ENCODE assay signal across 20 mouse cellular contexts in genomic region chr5:21366338-21367053, GRCm38 (mm10). TPM values are rescaled to one million over a fixed set of nuclear protein-coding genes. Genes with fewer than 3 reads are reported as not detected.
"Had no signal": no experiment of that assay in that cellular context is flagged by ENCODE, and none has a peak within 500 bp of the region (broad histone marks: within the 10 kb centered on the region; RNA-seq: fewer than 3 reads in every experiment).

No protein-coding gene starts in this region.

- H3K4me1 ChIP-seq: limb, embryonic 13.5 days; liver, embryonic 15.5 days; neural tube, embryonic 15.5 days had no signal

- ATAC-seq: midbrain, embryonic 13.5 days had no signal

- H3K36me3 ChIP-seq: limb, embryonic 13.5 days; liver, embryonic 15.5 days; midbrain, embryonic 13.5 days; neural tube, embryonic 15.5 days had no signal

- H3K27ac ChIP-seq: kidney, postnatal 0 days; layer of hippocampus, adult 2 months; limb, embryonic 13.5 days; liver, embryonic 15.5 days; midbrain, embryonic 13.5 days; neural tube, embryonic 15.5 days; stomach, postnatal 0 days had no signal

- H3K4me3 ChIP-seq: layer of hippocampus, adult 2 months; limb, embryonic 13.5 days; liver, embryonic 15.5 days; midbrain, embryonic 13.5 days; myocyte; neural tube, embryonic 15.5 days had no signal

- H3K27me3 ChIP-seq: liver, embryonic 15.5 days; midbrain, embryonic 13.5 days; neural tube, embryonic 15.5 days had no signal

- DNase-seq: kidney, adult 11 months; kidney, adult 9 months; kidney, postnatal 4 days; left cerebral cortex, postnatal 4 days; lung, embryonic 14.5 days; lung, postnatal 10 days; lung, postnatal 4 days; right cerebral cortex, adult 18-20 months; thymus, adult 2 months; thymus, postnatal 25 days had no signal

RNA-seq across cellular contexts. Expression of gene Ccdc146, which starts 58.0 kb away (rescaled TPM):
- total RNA-seq: megakaryocyte-erythroid progenitor cell, adult 5-6 weeks had no signal
- polyA plus RNA-seq: limb, embryonic 13.5 days; liver, embryonic 11.5 days; liver, embryonic 15.5 days; myocyte; thymus, adult 2 months had no signal
